Mouse (Mus musculus) heart, embryonic 12.5 days (tissue): ENCODE measurements at regions not wholly inside any gene's neighbourhood (a gene's known extent, or its start where the extent isn't known, plus 50 kb on each side); places are given as distances from the start of the nearest gene placed in this dataset.

Source experiments
- ATAC-seq: fragments of 200-750 bp; cut with Nextera tagmentation; 2 replicates; pipeline ENCODE4 v1.8.0; 2017; ENCODE audit warnings: moderate TSS enrichment, moderate library complexity; ENCODE audit not compliant: insufficient number of reproducible peaks, low FRiP score
- H3K27ac ChIP-seq: fragments of 300-500 bp; sonication (generic); 2 replicates; pipeline ENCODE4 v1.5.1; 2016; ENCODE audit warnings: mild to moderate bottlenecking, moderate library complexity; ENCODE audit not compliant: poor library complexity, severe bottlenecking
- H3K27me3 ChIP-seq: fragments of 300-500 bp; sonication (generic); replicated peaks from 2 replicates; pipeline ENCODE4 v1.6.1; 2016; ENCODE audit warnings: mild to moderate bottlenecking, moderate library complexity
- H3K36me3 ChIP-seq: fragments of 300-500 bp; sonication (generic); 2 replicates; pipeline ENCODE4 v1.6.1; 2016; ENCODE audit warnings: mild to moderate bottlenecking, moderate library complexity
- H3K4me1 ChIP-seq: fragments of 300-500 bp; sonication (generic); replicated peaks from 2 replicates; pipeline ENCODE4 v1.6.1; 2016; ENCODE audit warnings: mild to moderate bottlenecking
- H3K4me2 ChIP-seq: fragments of 300-500 bp; sonication (generic); 2 replicates; pipeline ENCODE4 v1.6.1; 2016; ENCODE audit warnings: mild to moderate bottlenecking, moderate library complexity
- H3K4me3 ChIP-seq: fragments of 300-500 bp; sonication (generic); 2 replicates; pipeline ENCODE4 v1.5.1; 2016; ENCODE audit warnings: mild to moderate bottlenecking
- H3K9ac ChIP-seq: fragments of 300-500 bp; sonication (generic); 2 replicates; pipeline ENCODE4 v1.6.1; 2016; ENCODE audit warnings: mild to moderate bottlenecking, moderate library complexity
- H3K9me3 ChIP-seq: fragments of 300-500 bp; sonication (generic); replicated peaks from 2 replicates; pipeline ENCODE4 v1.6.1; 2016; ENCODE audit warnings: mild to moderate bottlenecking, moderate library complexity
- WGBS: fragments of 180-500 bp; shearing (Covaris S2); methylation state at CpG from one replicate; pipeline ENCODE4 v1.1.7; 2016; 5-methylcytosine and 5-hydroxymethylcytosine counted together

DNA sequence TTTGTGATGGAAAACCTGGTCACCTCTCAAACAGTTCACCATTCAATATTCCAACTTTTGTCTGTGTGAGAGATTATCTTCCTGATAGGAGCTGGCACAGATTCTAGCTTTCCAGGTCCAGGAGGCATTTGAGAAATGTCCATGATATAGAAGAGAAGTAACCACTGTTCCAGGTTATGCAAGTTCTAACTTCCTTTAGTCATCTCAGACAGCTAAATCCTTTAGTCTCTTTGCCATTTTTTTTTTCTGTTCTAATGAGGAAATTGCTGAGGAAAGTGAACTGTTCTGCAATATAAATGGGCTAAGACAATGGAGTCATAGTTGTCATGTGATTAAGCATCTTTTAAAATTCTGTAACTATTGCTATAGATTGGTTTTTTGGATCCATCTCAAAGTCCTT is 155.7 kb upstream of the Trp63 start:
- H3K4me2 ChIP-seq, result no peak overlapping the region
- H3K27me3 ChIP-seq, result no peaks in the 10 kb centered on the region
- H3K4me3 ChIP-seq, result no peak overlapping the region
- no peaks in the 10 kb centered on the region for H3K9me3 ChIP-seq
- H3K9ac ChIP-seq, result no peak overlapping the region
- no peak overlapping the region for H3K27ac ChIP-seq
- no peaks in the 10 kb centered on the region for H3K4me1 ChIP-seq
- no peak for ATAC-seq
- no peaks in the 10 kb centered on the region for H3K36me3 ChIP-seq

DNA sequence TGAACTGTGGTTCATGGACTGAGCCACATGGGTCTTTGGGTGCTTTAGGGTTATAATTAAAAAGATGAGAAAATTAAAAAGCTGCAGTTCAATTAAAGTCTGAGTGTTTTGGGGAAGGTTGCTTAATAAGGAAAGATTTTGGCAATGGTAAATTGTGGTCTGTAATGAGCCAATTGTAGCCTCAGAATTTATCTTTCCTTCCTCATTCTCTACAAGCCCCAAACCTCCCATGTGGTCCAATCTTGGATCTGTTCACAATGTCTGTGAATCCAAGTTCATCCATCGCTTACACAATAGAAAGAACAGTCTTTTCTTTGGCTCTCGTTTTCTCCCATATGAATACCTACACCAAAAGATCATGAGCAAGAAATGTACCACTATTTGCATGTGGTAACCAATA is 155.2 kb upstream of the Trp63 start:
- H3K36me3 ChIP-seq, result no peaks in the 10 kb centered on the region
- no peaks in the 10 kb centered on the region for H3K27me3 ChIP-seq
- WGBS, result 72% methylated on average over 2 of the region's 2 CpGs
- H3K4me3 ChIP-seq, result no peak overlapping the region
- no peaks in the 10 kb centered on the region for H3K4me1 ChIP-seq
- no peak overlapping the region for H3K9ac ChIP-seq
- ATAC-seq, result no peak
- no peak overlapping the region for H3K4me2 ChIP-seq
- no peaks in the 10 kb centered on the region for H3K9me3 ChIP-seq
- no peak overlapping the region for H3K27ac ChIP-seq

DNA sequence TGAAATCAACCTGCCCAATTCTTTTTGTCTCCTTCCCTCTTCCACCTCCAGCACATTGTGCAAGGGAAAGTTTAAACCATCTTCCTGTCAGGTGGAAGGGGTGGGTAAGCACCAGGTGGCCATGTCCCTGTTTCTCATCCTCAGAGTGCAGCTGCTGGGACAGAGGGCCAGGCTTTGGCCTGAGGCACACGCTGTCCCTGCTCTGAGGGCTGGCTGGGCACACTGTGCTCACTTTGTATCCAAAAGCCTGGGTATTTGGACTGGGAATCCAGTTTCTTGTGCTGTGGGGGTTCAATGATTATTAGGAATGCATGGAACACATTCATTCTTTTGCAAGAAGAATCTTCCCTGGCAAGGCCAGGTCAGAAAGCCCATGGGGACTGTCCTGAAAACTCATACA is 153.9 kb upstream of the Trp63 start:
- no peak overlapping the region for H3K4me2 ChIP-seq
- no peak overlapping the region for H3K9ac ChIP-seq
- H3K9me3 ChIP-seq, result no peaks in the 10 kb centered on the region
- no peak overlapping the region for H3K4me3 ChIP-seq
- no peaks in the 10 kb centered on the region for H3K36me3 ChIP-seq
- ATAC-seq, result no peak
- WGBS, result 89% methylated on average over 1 of the region's 1 CpGs
- no peaks in the 10 kb centered on the region for H3K4me1 ChIP-seq
- H3K27ac ChIP-seq, result no peak overlapping the region
- H3K27me3 ChIP-seq, result no peaks in the 10 kb centered on the region

DNA sequence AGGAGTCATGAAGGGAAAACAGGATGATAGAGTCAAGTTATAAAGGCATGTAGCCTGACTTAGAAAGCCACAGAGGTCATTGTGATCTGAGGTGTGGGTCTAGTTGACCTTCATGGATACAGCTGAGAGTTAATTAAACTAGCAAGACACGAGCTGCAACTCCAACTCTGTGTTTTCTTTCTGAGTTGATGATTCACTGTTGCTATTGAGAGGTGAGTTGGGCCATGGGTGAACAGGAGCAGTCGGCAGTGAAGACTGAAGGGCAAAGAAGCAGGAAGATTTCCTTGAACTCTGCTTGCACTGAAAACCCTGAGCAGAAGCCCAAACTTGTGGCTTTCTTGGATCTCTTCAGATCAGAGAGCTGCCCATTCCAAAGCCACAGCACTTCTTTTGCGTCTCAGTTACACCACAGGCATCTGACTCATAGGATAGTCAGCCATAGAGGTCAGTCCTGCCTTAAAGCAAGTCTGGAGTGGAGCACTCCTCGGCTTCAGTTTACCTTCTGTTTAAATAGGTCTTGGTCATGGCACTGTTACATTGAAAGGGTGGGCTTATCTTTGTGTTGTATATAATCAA is 151.7 kb upstream of the Trp63 start:
- WGBS, result 67% methylated on average over 4 of the region's 4 CpGs
- Histone ChIP-seq H3K27me3 (no peaks in the 10 kb centered on the region), H3K4me2 (no peak overlapping the region), H3K4me3 (no peak overlapping the region), H3K27ac (no peak overlapping the region), H3K9me3 (no peaks in the 10 kb centered on the region), H3K4me1 (no peaks in the 10 kb centered on the region), H3K36me3 (no peaks in the 10 kb centered on the region), H3K9ac (no peak overlapping the region)
- ATAC-seq, result no peak

- Histone ChIP-seq H3K4me1 (no peaks in the 10 kb centered on the region), H3K27ac (no peak overlapping the region), H3K27me3 (no peaks in the 10 kb centered on the region), H3K9ac (no peak overlapping the region), H3K4me3 (no peak overlapping the region), H3K4me2 (no peak overlapping the region), H3K9me3 (no peaks in the 10 kb centered on the region), H3K36me3 (no peaks in the 10 kb centered on the region)
- WGBS, result 78% methylated on average over 3 of the region's 3 CpGs
- ATAC-seq, result no peak
These were observed 150.9 kb upstream of the Trp63 start for GRCm38 (mm10) chr16:25532519-25533205.

GRCm38 (mm10) chr16:25533206-25533580 is 150.4 kb upstream of the Trp63 start:
- Histone ChIP-seq H3K4me2 (no peak overlapping the region), H3K9me3 (no peaks in the 10 kb centered on the region), H3K27ac (no peak overlapping the region), H3K9ac (no peak overlapping the region), H3K36me3 (no peaks in the 10 kb centered on the region), H3K27me3 (no peaks in the 10 kb centered on the region), H3K4me1 (no peaks in the 10 kb centered on the region), H3K4me3 (no peak overlapping the region)
- 40% methylated on average over 4 of the region's 4 CpGs for WGBS
- ATAC-seq, result no peak

GRCm38 (mm10) chr16:25536550-25536949 is 147.0 kb upstream of the Trp63 start:
- H3K4me2 ChIP-seq, result no peak overlapping the region
- no peaks in the 10 kb centered on the region for H3K9me3 ChIP-seq
- no peaks in the 10 kb centered on the region for H3K4me1 ChIP-seq
- H3K27me3 ChIP-seq, result no peaks in the 10 kb centered on the region
- no peak overlapping the region for H3K9ac ChIP-seq
- H3K36me3 ChIP-seq, result no peaks in the 10 kb centered on the region
- no peak overlapping the region for H3K27ac ChIP-seq
- 84% methylated on average over 6 of the region's 6 CpGs for WGBS
- ATAC-seq, result no peak
- no peak overlapping the region for H3K4me3 ChIP-seq

DNA sequence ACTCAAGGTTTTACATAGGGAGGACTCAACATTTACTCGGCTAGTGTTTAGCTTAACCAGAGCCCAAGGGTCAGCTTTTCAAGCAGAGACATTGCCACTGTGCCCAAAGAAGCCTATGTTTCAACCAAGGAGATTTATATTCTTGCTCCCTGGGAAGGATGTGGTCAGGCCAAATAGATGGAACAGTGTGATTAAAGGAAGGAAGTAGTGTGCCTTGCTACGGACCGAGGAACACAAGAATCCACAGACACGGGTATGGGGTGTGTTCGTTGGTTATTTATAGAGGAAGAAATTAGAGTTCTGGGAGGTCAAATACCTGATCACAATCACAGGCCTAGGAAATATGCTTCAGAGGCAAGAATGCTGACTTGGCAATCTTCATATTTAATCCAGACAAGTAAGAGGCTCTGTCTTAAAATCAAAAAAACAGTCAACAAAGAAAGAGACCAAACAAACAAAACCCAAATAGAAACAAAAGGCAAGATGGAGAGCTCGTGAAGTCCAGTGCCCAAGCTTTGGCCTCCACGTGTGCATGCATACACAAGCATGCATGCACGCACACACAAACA is 133.9 kb upstream of the Trp63 start:
- H3K9me3 ChIP-seq, result no peaks in the 10 kb centered on the region
- WGBS, result 79% methylated on average over 8 of the region's 8 CpGs
- H3K4me2 ChIP-seq, result no peak overlapping the region
- ATAC-seq, result no peak
- H3K4me1 ChIP-seq, result no peaks in the 10 kb centered on the region
- H3K36me3 ChIP-seq, result no peaks in the 10 kb centered on the region
- H3K27ac ChIP-seq, result no peak overlapping the region
- H3K27me3 ChIP-seq, result no peaks in the 10 kb centered on the region
- H3K4me3 ChIP-seq, result no peak overlapping the region
- no peak overlapping the region for H3K9ac ChIP-seq

DNA sequence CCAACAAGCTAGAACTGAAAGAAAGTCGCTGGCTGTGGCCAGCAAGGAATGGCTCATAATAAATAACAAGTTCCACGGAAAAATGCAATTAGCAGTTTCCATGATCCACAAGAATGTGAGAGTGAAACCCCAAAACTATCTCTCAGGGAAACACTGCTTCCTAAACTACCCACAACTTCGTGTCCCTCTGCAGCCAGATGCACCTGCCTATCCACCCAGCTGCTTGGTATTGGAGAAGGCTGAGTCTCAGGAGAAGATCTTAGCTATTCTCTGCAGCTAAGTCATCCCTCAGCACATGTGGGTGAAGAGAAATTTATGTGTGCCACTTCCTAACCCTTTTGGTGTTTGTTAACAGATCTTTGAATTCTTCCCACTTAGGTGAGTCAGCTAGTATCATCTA is 126.4 kb upstream of the Trp63 start:
- WGBS, result 73% methylated on average over 3 of the region's 3 CpGs

DNA sequence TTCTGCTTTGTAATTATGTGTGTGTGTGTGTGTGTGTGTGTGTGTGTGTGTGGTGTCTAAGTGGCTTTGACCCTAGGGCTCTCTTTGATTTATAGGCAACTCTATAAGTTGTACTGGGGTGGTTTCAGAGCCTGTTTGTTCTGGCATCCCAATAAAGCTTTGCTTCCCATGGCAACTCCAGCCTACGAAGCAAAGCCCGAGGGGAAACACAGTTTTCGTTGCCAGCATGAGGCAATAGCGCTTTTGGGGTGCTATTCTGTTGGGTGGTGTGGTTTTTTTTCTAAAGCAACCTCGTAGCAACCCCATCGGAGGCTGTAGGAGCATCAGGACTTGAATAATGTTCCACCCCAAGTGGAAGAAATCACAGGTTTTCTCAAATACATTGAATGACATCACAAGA is 103.3 kb upstream of the Trp63 start:
- Histone ChIP-seq H3K36me3 (no peaks in the 10 kb centered on the region), H3K4me3 (no peak overlapping the region), H3K9me3 (no peaks in the 10 kb centered on the region), H3K4me1 (0 out of 2 replicates have a peak, but pooled peaks cover 5% of the 10 kb centered on the region), H3K27ac (no peak overlapping the region), H3K4me2 (no peak overlapping the region), H3K27me3 (no peaks in the 10 kb centered on the region), H3K9ac (no peak overlapping the region)
- 81% methylated on average over 6 of the region's 6 CpGs for WGBS
- no peak for ATAC-seq

More for the DNA sequence above, 126.4 kb upstream of the Trp63 start:
- Histone ChIP-seq H3K4me1 (no peaks in the 10 kb centered on the region), H3K9me3 (no peaks in the 10 kb centered on the region), H3K36me3 (no peaks in the 10 kb centered on the region), H3K4me3 (no peak overlapping the region), H3K4me2 (no peak overlapping the region), H3K9ac (no peak overlapping the region), H3K27me3 (no peaks in the 10 kb centered on the region), H3K27ac (no peak overlapping the region)
- ATAC-seq, result no peak

DNA sequence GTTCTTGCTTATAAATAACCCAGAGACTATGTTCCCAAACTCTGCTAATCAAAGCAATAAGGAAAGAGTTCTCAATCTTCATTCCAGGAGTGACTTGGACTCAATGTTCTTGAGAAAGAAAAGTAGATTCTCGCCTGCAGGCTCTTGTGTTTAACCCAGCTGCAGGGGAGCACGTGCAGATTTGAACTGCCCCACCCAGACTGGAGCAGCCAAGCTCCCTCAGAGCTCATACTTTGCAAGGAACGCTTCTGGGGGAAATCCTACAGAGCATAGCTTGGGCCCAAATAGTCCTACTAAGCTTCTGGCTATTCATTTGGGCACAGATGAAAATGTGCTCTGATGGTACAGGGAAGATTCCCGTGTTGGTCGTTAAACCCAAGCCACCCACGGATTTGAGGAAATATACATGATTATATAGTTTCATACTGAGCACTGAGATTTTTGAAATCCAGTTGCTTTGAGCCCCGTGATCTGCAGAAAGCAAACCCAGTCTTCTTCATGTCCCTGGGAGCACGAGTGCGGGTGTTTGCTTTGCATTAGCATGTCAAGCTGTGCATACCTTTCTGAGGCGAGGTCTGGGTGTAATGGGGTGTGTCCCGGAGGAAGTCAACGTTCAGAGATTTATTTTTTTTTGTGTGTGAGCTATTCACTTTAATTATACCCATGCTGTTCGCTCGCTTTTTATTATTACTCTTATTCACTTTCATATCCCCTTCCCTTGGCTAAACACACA is 99.1 kb upstream of the Trp63 start:
- H3K4me1 ChIP-seq, result 0 out of 2 replicates have a peak, but pooled peaks cover 5% of the 10 kb centered on the region
- H3K9ac ChIP-seq, result no peak overlapping the region
- peak overlapping the region; percentile 35 for H3K4me2 ChIP-seq
- H3K27ac ChIP-seq, result no peak overlapping the region
- WGBS, result 68% methylated on average over 14 of the region's 14 CpGs
- H3K9me3 ChIP-seq, result no peaks in the 10 kb centered on the region
- no peaks in the 10 kb centered on the region for H3K27me3 ChIP-seq
- ATAC-seq, result no peak
- no peak overlapping the region for H3K4me3 ChIP-seq
- H3K36me3 ChIP-seq, result no peaks in the 10 kb centered on the region
